Mouse (Mus musculus): ENCODE measurements around the gene Gm17416.

GRCm38 (mm10) chr2:152608719-152609118 lies 39.6 kb downstream of the Gm17416 start:
- no peak for TF ChIP-seq EP300 (IDR thresholded peaks at IDR 0.05; ENCODE audit: low read depth)
- TF ChIP-seq CTCF (IDR thresholded peaks at IDR 0.05; ENCODE audit: low read depth) = peak; percentile 14; the same call in 1 of the 2 replicates
